Mouse (Mus musculus) layer of hippocampus, adult 11-12 months (tissue): ENCODE measurements at regions not wholly inside any gene's neighbourhood (a gene's known extent, or its start where the extent isn't known, plus 50 kb on each side); places are given as distances from the start of the nearest gene placed in this dataset.

ENCODE experiments used
- DNase-seq: peaks from one replicate; pipeline ENCODE4 v3.0.0; 2022; ENCODE audit warnings: low spot score

GRCm38 (mm10) chr7:59080109-59080508 lies 148.4 kb upstream of the Ube3a start:
- peak; percentile 33 for DNase-seq
